Mouse (Mus musculus) limb, embryonic 13.5 days (tissue): Measurements from ENCODE around the gene Mapk6. TPM values are rescaled to one million over a fixed set of nuclear protein-coding genes. Genes with fewer than 3 reads are reported as not detected.
A peak's percentile ranks its signal among the peaks of the same experiment; 100 is the strongest.

Experiments used
- ATAC-seq: fragments of 200-750 bp; cut with Nextera tagmentation; 2 replicates; pipeline ENCODE4 v1.8.0; 2017; ENCODE audit warnings: low read depth, moderate number of reproducible peaks, moderate TSS enrichment; ENCODE audit not compliant: low FRiP score
- H3K27ac ChIP-seq: fragments of 300-500 bp; sonication (generic); 2 replicates; pipeline ENCODE4 v1.5.1; 2015; ENCODE audit warnings: inconsistent platforms, mild to moderate bottlenecking, moderate library complexity
- H3K27me3 ChIP-seq: fragments of 300-500 bp; sonication (generic); 2 replicates; pipeline ENCODE4 v1.6.1; 2015; ENCODE audit warnings: mild to moderate bottlenecking, inconsistent platforms
- H3K36me3 ChIP-seq: fragments of 300-500 bp; sonication (generic); 2 replicates; pipeline ENCODE4 v1.6.1; 2015; ENCODE audit warnings: inconsistent platforms, mild to moderate bottlenecking, moderate library complexity
- H3K4me1 ChIP-seq: fragments of 300-500 bp; sonication (generic); 2 replicates; pipeline ENCODE4 v1.6.1; 2015; ENCODE audit warnings: inconsistent platforms
- H3K4me2 ChIP-seq: fragments of 300-500 bp; sonication (generic); replicated peaks from 2 replicates; pipeline ENCODE4 v1.6.1; 2015; ENCODE audit warnings: inconsistent platforms, mild to moderate bottlenecking, moderate library complexity
- H3K4me3 ChIP-seq: fragments of 300-500 bp; sonication (generic); 2 replicates; pipeline ENCODE4 v1.5.1; 2015; ENCODE audit warnings: moderate library complexity, mild to moderate bottlenecking, inconsistent platforms
- H3K9ac ChIP-seq: fragments of 300-500 bp; sonication (generic); 2 replicates; pipeline ENCODE4 v1.6.1; 2015; ENCODE audit warnings: mild to moderate bottlenecking, inconsistent platforms
- H3K9me3 ChIP-seq: fragments of 300-500 bp; sonication (generic); 2 replicates; pipeline ENCODE4 v1.6.1; 2016; ENCODE audit warnings: inconsistent platforms
- WGBS: fragments of 180-500 bp; shearing (Covaris S2); methylation state at CpG from one replicate; pipeline ENCODE4 v1.1.7; 2015; 5-methylcytosine and 5-hydroxymethylcytosine counted together
- polyA plus RNA-seq: library from polyadenylated mRNA; unstranded; fragments of >200 nt; fragmentation: Nextera tagmentation; extraction: Ambion mirVana; gene quantifications from 2 replicates; pipeline ENCODE4 v1.2.1, GENCODE M21; 2015

Mapk6 gene
- polyA plus RNA-seq, 1 experiment from 2014 or later, result 91.1 TPM

DNA sequence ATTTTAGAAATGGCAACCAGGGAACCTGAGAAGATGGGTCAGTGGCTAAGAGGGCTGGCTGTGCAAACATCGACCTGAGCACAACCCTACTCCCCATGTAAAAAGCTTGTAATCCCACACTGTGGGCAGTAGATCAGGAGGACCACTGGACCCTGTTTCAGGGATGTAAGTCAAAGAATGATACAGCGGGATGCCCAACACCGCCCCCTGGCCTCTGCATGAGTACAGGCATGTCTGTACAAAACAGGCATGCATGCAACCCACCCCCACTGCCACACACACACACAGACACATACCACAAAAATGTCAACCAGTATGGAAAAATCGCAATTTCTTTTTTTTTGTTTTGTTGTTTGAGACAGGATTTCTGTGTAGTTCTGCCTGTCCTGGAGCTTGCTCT lies 10.7 kb downstream of the Mapk6 start:
- Histone ChIP-seq H3K4me1 (peaks cover 29% of the 10 kb centered on the region), H3K4me2 (no peak overlapping the region), H3K9me3 (no peaks in the 10 kb centered on the region), H3K27ac (no peak overlapping the region), H3K27me3 (no peaks in the 10 kb centered on the region), H3K36me3 (peaks cover 45% of the 10 kb centered on the region), H3K9ac (no peak overlapping the region), H3K4me3 (no peak overlapping the region)
- 90% methylated on average over 4 of the region's 4 CpGs for WGBS
- no peak for ATAC-seq

DNA sequence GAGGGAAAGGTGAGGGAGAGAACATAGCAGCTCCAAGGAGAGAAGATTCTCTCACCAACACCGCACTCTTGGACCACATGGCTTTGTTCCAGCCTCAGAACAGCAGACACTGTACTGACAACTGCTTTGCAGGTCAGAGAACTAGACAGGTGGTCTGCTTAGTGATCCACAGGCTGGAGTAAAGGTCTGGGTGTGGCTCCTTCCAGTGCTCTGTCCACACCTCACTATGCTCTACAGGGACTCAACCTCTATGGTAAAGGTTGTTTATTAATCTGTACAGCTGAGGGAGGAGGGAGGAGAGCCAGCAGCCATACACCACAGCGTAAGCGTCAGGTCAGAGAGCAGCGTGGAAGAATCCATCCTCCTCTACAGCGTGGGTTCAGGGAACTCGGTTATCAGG lies 13.8 kb downstream of the Mapk6 start:
- WGBS, result 90% methylated on average over 6 of the region's 6 CpGs
- H3K9me3 ChIP-seq, result no peaks in the 10 kb centered on the region
- H3K36me3 ChIP-seq, result peaks cover 73% of the 10 kb centered on the region
- no peak overlapping the region for H3K9ac ChIP-seq
- no peaks in the 10 kb centered on the region for H3K27me3 ChIP-seq
- no peak overlapping the region for H3K4me3 ChIP-seq
- ATAC-seq, result 0 out of 2 replicates have a peak, but pooled peaks have one; percentile 5
- H3K27ac ChIP-seq, result no peak overlapping the region
- no peak overlapping the region for H3K4me2 ChIP-seq
- peaks cover 2% of the 10 kb centered on the region; the same call in 1 of the 2 replicates for H3K4me1 ChIP-seq

GRCm38 (mm10) chr9:75393251-75393650 lies 16.6 kb downstream of the Mapk6 start:
- Histone ChIP-seq H3K4me3 (no peak overlapping the region), H3K9me3 (no peaks in the 10 kb centered on the region), H3K9ac (no peak overlapping the region), H3K4me1 (no peaks in the 10 kb centered on the region), H3K4me2 (no peak overlapping the region), H3K27ac (no peak overlapping the region), H3K27me3 (no peaks in the 10 kb centered on the region), H3K36me3 (peaks cover 93% of the 10 kb centered on the region)
- 85% methylated on average over 12 of the region's 12 CpGs for WGBS
- no peak for ATAC-seq

- no peak for ATAC-seq
- Histone ChIP-seq H3K9ac (no peak overlapping the region), H3K9me3 (no peaks in the 10 kb centered on the region), H3K27me3 (no peaks in the 10 kb centered on the region), H3K27ac (no peak overlapping the region), H3K4me1 (no peaks in the 10 kb centered on the region), H3K4me3 (no peak overlapping the region), H3K4me2 (no peak overlapping the region), H3K36me3 (peaks cover 43% of the 10 kb centered on the region)
- WGBS, result 85% methylated on average over 9 of the region's 9 CpGs
Measured at GRCm38 (mm10) chr9:75385218-75385974, 24.4 kb downstream of the Mapk6 start.

DNA sequence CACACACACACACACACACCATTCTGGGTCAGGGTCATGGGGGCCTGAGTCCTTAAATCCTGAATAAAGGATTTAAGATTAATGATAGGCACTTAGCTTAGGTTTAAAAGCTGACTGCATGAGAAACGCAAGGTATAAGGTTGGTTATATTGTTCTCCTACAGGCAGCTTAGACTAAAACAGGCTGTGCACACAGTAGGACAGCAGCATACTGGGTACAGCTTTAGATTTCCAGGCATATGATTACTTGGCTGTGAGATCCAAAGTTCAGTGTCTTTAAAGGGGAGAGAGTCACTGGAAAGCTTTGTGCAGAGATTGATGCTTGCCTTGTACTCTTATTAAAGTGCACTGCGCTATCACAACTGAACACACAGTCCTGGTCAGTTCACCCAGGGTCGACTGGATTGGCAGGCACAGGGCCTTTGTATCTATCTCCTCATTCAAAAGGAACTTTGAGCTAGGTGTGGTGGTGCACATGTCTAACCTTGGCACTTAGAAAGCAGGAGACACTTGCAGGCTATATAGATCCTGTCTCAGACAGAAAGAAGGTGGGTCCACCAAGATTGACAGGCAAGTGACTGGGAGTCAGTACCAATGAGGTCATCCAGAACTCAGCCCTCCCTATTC lies 25.4 kb downstream of the Mapk6 start:
- Histone ChIP-seq H3K4me1 (no peaks in the 10 kb centered on the region), H3K4me3 (no peak overlapping the region), H3K4me2 (no peak overlapping the region), H3K36me3 (peaks cover 34% of the 10 kb centered on the region), H3K27me3 (no peaks in the 10 kb centered on the region), H3K9ac (no peak overlapping the region), H3K9me3 (no peaks in the 10 kb centered on the region), H3K27ac (no peak overlapping the region)
- no peak for ATAC-seq
- WGBS, result 84% methylated on average over 3 of the region's 3 CpGs

GRCm38 (mm10) chr9:75383785-75384184 lies 26.0 kb downstream of the Mapk6 start:
- Histone ChIP-seq H3K27me3 (no peaks in the 10 kb centered on the region), H3K4me2 (no peak overlapping the region), H3K4me1 (no peaks in the 10 kb centered on the region), H3K9me3 (no peaks in the 10 kb centered on the region), H3K27ac (no peak overlapping the region), H3K9ac (no peak overlapping the region), H3K4me3 (no peak overlapping the region), H3K36me3 (peaks cover 28% of the 10 kb centered on the region)
- ATAC-seq, result no peak
- WGBS, result 87% methylated on average over 9 of the region's 9 CpGs

DNA sequence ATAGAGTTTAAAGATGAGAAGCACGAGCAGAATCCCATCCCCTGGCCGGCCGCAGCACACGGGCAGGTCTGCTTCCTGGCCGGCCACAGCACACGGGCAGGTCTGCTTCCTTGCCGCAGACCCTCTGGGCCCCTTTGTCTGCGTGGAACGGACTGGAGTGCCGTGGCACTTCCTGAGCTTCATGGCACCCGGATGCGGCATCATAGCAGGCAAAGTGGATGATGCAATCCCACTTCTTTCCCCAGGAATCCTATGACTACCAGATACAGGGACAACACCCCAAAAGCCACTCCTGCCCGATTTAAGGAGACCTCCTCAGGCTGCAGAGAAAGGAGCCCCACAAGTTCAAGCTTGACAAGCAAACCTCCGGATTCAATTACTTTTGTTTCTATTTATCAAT lies 27.0 kb downstream of the Mapk6 start:
- no peaks in the 10 kb centered on the region for H3K4me1 ChIP-seq
- H3K9me3 ChIP-seq, result no peaks in the 10 kb centered on the region
- peaks cover 22% of the 10 kb centered on the region for H3K36me3 ChIP-seq
- H3K4me3 ChIP-seq, result no peak overlapping the region
- H3K9ac ChIP-seq, result no peak overlapping the region
- no peaks in the 10 kb centered on the region for H3K27me3 ChIP-seq
- H3K4me2 ChIP-seq, result no peak overlapping the region
- H3K27ac ChIP-seq, result no peak overlapping the region
- no peak for ATAC-seq
- 92% methylated on average over 14 of the region's 14 CpGs for WGBS

GRCm38 (mm10) chr9:75378774-75379173 lies 31.0 kb downstream of the Mapk6 start:
- Histone ChIP-seq H3K4me3 (no peak overlapping the region), H3K4me1 (no peaks in the 10 kb centered on the region), H3K9me3 (no peaks in the 10 kb centered on the region; the same call in 1 of the 2 replicates), H3K36me3 (no peaks in the 10 kb centered on the region), H3K9ac (no peak overlapping the region), H3K4me2 (no peak overlapping the region), H3K27ac (no peak overlapping the region), H3K27me3 (no peaks in the 10 kb centered on the region)
- no peak for ATAC-seq
- 80% methylated on average over 2 of the region's 2 CpGs for WGBS

DNA sequence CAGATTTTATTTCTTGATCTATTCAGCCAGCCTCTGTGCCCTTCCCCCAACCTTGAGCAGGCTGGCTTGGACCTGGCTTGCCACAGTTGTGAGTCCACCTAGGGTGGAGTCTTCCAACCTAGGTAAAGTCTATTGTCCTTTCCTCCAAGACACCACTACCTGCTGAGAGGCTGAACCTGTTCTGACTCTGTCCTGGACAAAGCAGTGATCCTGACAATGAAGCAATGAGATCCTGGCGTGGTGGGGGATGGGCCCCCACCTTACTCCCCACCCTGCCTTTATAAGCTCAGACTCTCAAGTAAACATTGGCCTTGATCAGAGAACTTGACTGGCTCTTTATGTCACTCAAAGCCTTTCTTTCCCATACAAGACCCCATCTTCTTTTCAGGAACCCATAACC lies 33.4 kb downstream of the Mapk6 start:
- no peak for ATAC-seq
- 74% methylated on average over 1 of the region's 1 CpGs for WGBS
- H3K9me3 ChIP-seq, result no peaks in the 10 kb centered on the region; the same call in 1 of the 2 replicates
- no peak overlapping the region for H3K27ac ChIP-seq
- no peak overlapping the region for H3K4me2 ChIP-seq
- H3K9ac ChIP-seq, result no peak overlapping the region
- no peaks in the 10 kb centered on the region for H3K36me3 ChIP-seq
- no peaks in the 10 kb centered on the region for H3K4me1 ChIP-seq
- no peak overlapping the region for H3K4me3 ChIP-seq
- no peaks in the 10 kb centered on the region for H3K27me3 ChIP-seq

DNA sequence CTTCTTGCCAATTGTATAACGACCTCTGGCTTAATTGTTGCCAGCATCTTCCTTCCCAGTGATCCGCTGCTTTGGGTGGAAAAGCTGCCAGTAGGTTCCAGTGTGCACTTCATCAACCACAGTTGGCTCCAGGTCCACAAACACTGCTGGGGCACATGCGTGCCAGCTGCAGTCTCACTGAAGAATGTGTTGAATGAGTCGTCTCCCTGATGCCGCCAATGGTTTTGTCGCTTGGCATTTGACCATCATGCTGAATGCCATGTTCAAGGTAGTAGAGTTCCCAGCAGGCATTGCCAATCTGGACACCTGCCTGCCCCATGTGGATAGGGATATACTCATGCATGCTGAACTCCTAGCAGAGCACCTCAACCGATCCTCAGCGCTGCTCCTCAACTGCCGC lies 34.2 kb downstream of the Mapk6 start:
- no peaks in the 10 kb centered on the region for H3K27me3 ChIP-seq
- H3K4me1 ChIP-seq, result no peaks in the 10 kb centered on the region
- no peak overlapping the region for H3K9ac ChIP-seq
- no peak for ATAC-seq
- no peak overlapping the region for H3K27ac ChIP-seq
- no peaks in the 10 kb centered on the region; the same call in 1 of the 2 replicates for H3K9me3 ChIP-seq
- H3K4me2 ChIP-seq, result no peak overlapping the region
- no peak overlapping the region for H3K4me3 ChIP-seq
- WGBS, result 94% methylated on average over 9 of the region's 9 CpGs
- no peaks in the 10 kb centered on the region for H3K36me3 ChIP-seq

DNA sequence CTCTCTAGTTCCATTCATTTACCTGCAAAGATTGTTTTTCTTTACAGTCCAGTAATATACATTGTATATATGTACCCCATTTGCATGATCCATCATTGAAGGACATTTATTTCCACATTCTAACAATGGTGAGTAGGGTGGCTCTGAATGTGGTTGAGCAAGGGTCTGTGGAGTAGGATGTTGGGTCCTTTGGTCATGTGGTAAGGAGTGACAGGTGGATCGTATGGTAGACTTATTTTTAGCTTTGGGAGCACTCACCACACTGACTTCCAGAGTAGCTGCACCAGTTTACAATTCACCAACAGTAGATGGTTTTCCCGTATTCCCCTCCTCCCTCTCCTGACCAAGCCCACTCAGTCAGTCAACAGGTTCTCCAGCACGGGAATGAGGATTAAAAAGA lies 41.0 kb downstream of the Mapk6 start:
- 76% methylated on average over 3 of the region's 3 CpGs for WGBS
- H3K36me3 ChIP-seq, result no peaks in the 10 kb centered on the region
- no peaks in the 10 kb centered on the region for H3K27me3 ChIP-seq
- H3K4me2 ChIP-seq, result no peak overlapping the region
- H3K27ac ChIP-seq, result no peak overlapping the region
- no peaks in the 10 kb centered on the region for H3K4me1 ChIP-seq
- no peak overlapping the region for H3K9ac ChIP-seq
- no peak for ATAC-seq
- no peak overlapping the region for H3K4me3 ChIP-seq
- no peaks in the 10 kb centered on the region for H3K9me3 ChIP-seq

GRCm38 (mm10) chr9:75366191-75366590 lies 43.6 kb downstream of the Mapk6 start:
- Histone ChIP-seq H3K9ac (no peak overlapping the region), H3K36me3 (no peaks in the 10 kb centered on the region), H3K27ac (no peak overlapping the region), H3K9me3 (no peaks in the 10 kb centered on the region), H3K4me3 (no peak overlapping the region), H3K27me3 (no peaks in the 10 kb centered on the region), H3K4me1 (no peaks in the 10 kb centered on the region), H3K4me2 (no peak overlapping the region)
- no peak for ATAC-seq
- WGBS, result 53% methylated on average over 5 of the region's 5 CpGs

DNA sequence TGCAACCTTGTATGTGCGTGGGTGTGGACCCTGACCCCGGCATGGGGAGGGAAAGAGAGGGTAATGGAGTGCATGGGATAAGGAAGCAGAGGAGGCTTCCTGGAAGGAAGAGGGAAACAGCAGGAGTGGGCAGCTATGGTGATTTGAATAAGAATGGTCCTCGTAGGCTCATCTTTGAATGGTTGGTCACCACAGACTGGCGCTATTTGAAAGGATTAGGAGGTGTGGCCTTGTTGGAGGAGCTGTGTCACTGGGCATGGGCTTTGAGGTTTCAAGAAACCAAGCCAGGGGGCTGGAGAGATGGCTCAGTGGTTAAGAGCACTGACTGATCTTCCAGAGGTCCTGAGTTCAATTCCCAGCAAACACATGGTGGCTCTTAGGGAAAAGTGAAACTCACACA lies 44.6 kb downstream of the Mapk6 start:
- no peaks in the 10 kb centered on the region for H3K27me3 ChIP-seq
- no peak for ATAC-seq
- whole genome bisulfite sequencing, result 84% methylated on average over 4 of the region's 4 CpGs
- H3K9me3 ChIP-seq, result no peaks in the 10 kb centered on the region
- H3K4me3 ChIP-seq, result no peak overlapping the region
- H3K9ac ChIP-seq, result no peak overlapping the region
- H3K36me3 ChIP-seq, result no peaks in the 10 kb centered on the region
- no peak overlapping the region for H3K4me2 ChIP-seq
- no peaks in the 10 kb centered on the region for H3K4me1 ChIP-seq
- no peak overlapping the region for H3K27ac ChIP-seq
